Mouse (Mus musculus): ENCODE data around the gene Igf1r. TPM values are rescaled to one million over a fixed set of nuclear protein-coding genes. Genes with fewer than 3 reads are reported as not detected.
"Not testable (repeated sequence)": the region's sequence is repeated elsewhere in the genome, so short reads cannot be mapped to it uniquely, and the experiment has no call there.

The Igf1r gene
- total and polyA plus RNA-seq, 3 experiments, result 4.3 to 9.1 (median 6.1) TPM

GRCm38 (mm10) chr7:68274951-68275350 is 322.3 kb downstream of the Igf1r start:
- no peak for DNase-seq (ENCODE audit: low spot score)
- ATAC-seq (ENCODE audit: extremely low read depth, insufficient number of reproducible peaks, low FRiP score, poor library complexity, severe bottlenecking), result no peak
- no peak for TF ChIP-seq GATA1 (IDR thresholded peaks at IDR 0.05; ENCODE audit: borderline replicate concordance, low read length)
- no peak for TF ChIP-seq TAL1 (conservative IDR thresholded peaks at IDR 0.05; ENCODE audit: low read depth, low read length)
- TF ChIP-seq CTCF (IDR thresholded peaks at IDR 0.05; ENCODE audit: low read depth, low read length), result no peak
- no peak for TF ChIP-seq POLR2AphosphoS5 (IDR thresholded peaks at IDR 0.05; ENCODE audit: insufficient replicate concordance, low read depth, low read length)
- no peak for TF ChIP-seq GATA2 (IDR thresholded peaks at IDR 0.05; ENCODE audit: borderline replicate concordance, low read depth, low read length)
- no peak overlapping the region for H3K4me3 ChIP-seq (ENCODE audit: low read depth, low read length)
- peaks cover 11% of the 10 kb centered on the region for H3K27me3 ChIP-seq (ENCODE audit: insufficient read depth, low read length)
- H3K9me3 ChIP-seq (replicated peaks), result 0 out of 2 replicates have a peak, but pooled peaks cover 3% of the 10 kb centered on the region
- H3K4me1 ChIP-seq (ENCODE audit: insufficient read depth, low read depth, low read length), result no peaks in the 10 kb centered on the region
- H3K36me3 ChIP-seq (replicated peaks), result no peaks in the 10 kb centered on the region

DNA sequence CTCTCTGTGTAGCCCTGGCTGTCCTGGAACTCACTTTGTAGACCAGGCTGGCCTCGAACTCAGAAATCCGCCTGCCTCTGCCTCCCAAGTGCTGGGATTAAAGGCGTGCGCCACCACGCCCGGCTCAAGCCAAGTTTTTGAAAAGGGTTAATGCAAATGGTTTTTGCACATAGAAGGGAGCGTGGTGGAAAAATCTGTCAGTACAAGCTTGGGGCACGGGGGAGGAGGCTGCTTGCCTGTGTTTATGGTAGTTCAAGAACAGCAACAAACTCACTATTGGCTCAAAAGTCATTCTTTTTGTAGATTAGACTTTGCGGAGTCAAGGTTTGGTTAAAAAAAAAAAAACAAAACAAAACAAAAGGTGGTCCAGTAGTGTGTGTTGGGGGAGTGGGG is 322.8 kb downstream of the Igf1r start:
- not testable (repeated sequence) for H3K4me1 ChIP-seq (ENCODE audit: insufficient read depth, low read depth, low read length); ATAC-seq (ENCODE audit: extremely low read depth, insufficient number of reproducible peaks, low FRiP score, poor library complexity, severe bottlenecking); H3K4me3 ChIP-seq (ENCODE audit: low read depth, low read length); H3K36me3 ChIP-seq (replicated peaks); DNase-seq (ENCODE audit: low spot score); H3K9me3 ChIP-seq (replicated peaks)
- peaks cover 11% of the 10 kb centered on the region for H3K27me3 ChIP-seq (ENCODE audit: insufficient read depth, low read length)

GRCm38 (mm10) chr7:68275838-68276731 is 323.5 kb downstream of the Igf1r start:
- Histone ChIP-seq H3K4me3 (ENCODE audit: low read depth, low read length) (no peak overlapping the region; the same call in 1 of the 2 replicates), H3K4me1 (ENCODE audit: insufficient read depth, low read depth, low read length) (no peaks in the 10 kb centered on the region), H3K36me3 (replicated peaks) (no peaks in the 10 kb centered on the region), H3K9me3 (replicated peaks) (0 out of 2 replicates have a peak, but pooled peaks cover 3% of the 10 kb centered on the region), H3K27me3 (ENCODE audit: insufficient read depth, low read length) (peaks cover 11% of the 10 kb centered on the region)
- ATAC-seq (ENCODE audit: extremely low read depth, insufficient number of reproducible peaks, low FRiP score, poor library complexity, severe bottlenecking) (no peak), DNase-seq (ENCODE audit: low spot score) (no peak)
- TF ChIP-seq CTCF (IDR thresholded peaks at IDR 0.05; ENCODE audit: low read depth, low read length), result no peak
- TF ChIP-seq GATA1 (IDR thresholded peaks at IDR 0.05; ENCODE audit: borderline replicate concordance, low read length), result no peak
- no peak for TF ChIP-seq GATA2 (IDR thresholded peaks at IDR 0.05; ENCODE audit: borderline replicate concordance, low read depth, low read length)
- TF ChIP-seq POLR2AphosphoS5 (IDR thresholded peaks at IDR 0.05; ENCODE audit: insufficient replicate concordance, low read depth, low read length), result no peak
- TF ChIP-seq TAL1 (conservative IDR thresholded peaks at IDR 0.05; ENCODE audit: low read depth, low read length), result no peak

- H3K9me3 ChIP-seq (replicated peaks), result 0 out of 2 replicates have a peak, but pooled peaks cover 3% of the 10 kb centered on the region
- no peak overlapping the region for H3K4me3 ChIP-seq (ENCODE audit: low read depth, low read length)
- peaks cover 11% of the 10 kb centered on the region for H3K27me3 ChIP-seq (ENCODE audit: insufficient read depth, low read length)
- ATAC-seq (ENCODE audit: extremely low read depth, insufficient number of reproducible peaks, low FRiP score, poor library complexity, severe bottlenecking) (no peak), DNase-seq (ENCODE audit: low spot score) (no peak)
- TF ChIP-seq GATA2 (IDR thresholded peaks at IDR 0.05; ENCODE audit: borderline replicate concordance, low read depth, low read length) (no peak), POLR2AphosphoS5 (IDR thresholded peaks at IDR 0.05; ENCODE audit: insufficient replicate concordance, low read depth, low read length) (no peak), CTCF (IDR thresholded peaks at IDR 0.05; ENCODE audit: low read depth, low read length) (no peak), GATA1 (IDR thresholded peaks at IDR 0.05; ENCODE audit: borderline replicate concordance, low read length) (no peak), TAL1 (conservative IDR thresholded peaks at IDR 0.05; ENCODE audit: low read depth, low read length) (no peak)
- no peaks in the 10 kb centered on the region for H3K4me1 ChIP-seq (ENCODE audit: insufficient read depth, low read depth, low read length)
- no peaks in the 10 kb centered on the region for H3K36me3 ChIP-seq (replicated peaks)
These were observed 324.6 kb downstream of the Igf1r start for GRCm38 (mm10) chr7:68277054-68277896.

- no peak for ATAC-seq (ENCODE audit: extremely low read depth, insufficient number of reproducible peaks, low FRiP score, poor library complexity, severe bottlenecking)
- peaks cover 6% of the 10 kb centered on the region; the same call in 1 of the 2 replicates for H3K27me3 ChIP-seq (ENCODE audit: insufficient read depth, low read length)
- H3K36me3 ChIP-seq (replicated peaks), result no peaks in the 10 kb centered on the region
- no peak overlapping the region for H3K4me3 ChIP-seq (ENCODE audit: low read depth, low read length)
- no peak for TF ChIP-seq TAL1 (conservative IDR thresholded peaks at IDR 0.05; ENCODE audit: low read depth, low read length)
- no peak for TF ChIP-seq GATA2 (IDR thresholded peaks at IDR 0.05; ENCODE audit: borderline replicate concordance, low read depth, low read length)
- no peak for TF ChIP-seq CTCF (IDR thresholded peaks at IDR 0.05; ENCODE audit: low read depth, low read length)
- no peak for TF ChIP-seq GATA1 (IDR thresholded peaks at IDR 0.05; ENCODE audit: borderline replicate concordance, low read length)
- no peak for TF ChIP-seq POLR2AphosphoS5 (IDR thresholded peaks at IDR 0.05; ENCODE audit: insufficient replicate concordance, low read depth, low read length)
- H3K9me3 ChIP-seq (replicated peaks), result 0 out of 2 replicates have a peak, but pooled peaks cover 3% of the 10 kb centered on the region
- no peak for DNase-seq (ENCODE audit: low spot score)
- H3K4me1 ChIP-seq (ENCODE audit: insufficient read depth, low read depth, low read length), result no peaks in the 10 kb centered on the region
These were observed 325.3 kb downstream of the Igf1r start for GRCm38 (mm10) chr7:68277897-68278270.

GRCm38 (mm10) chr7:68278385-68278784 is 325.8 kb downstream of the Igf1r start:
- peaks cover 6% of the 10 kb centered on the region; the same call in 1 of the 2 replicates for H3K27me3 ChIP-seq (ENCODE audit: insufficient read depth, low read length)
- H3K9me3 ChIP-seq (replicated peaks), result 0 out of 2 replicates have a peak, but pooled peaks cover 3% of the 10 kb centered on the region
- H3K4me3 ChIP-seq (ENCODE audit: low read depth, low read length), result no peak overlapping the region
- no peak for ATAC-seq (ENCODE audit: extremely low read depth, insufficient number of reproducible peaks, low FRiP score, poor library complexity, severe bottlenecking)
- no peak for TF ChIP-seq TAL1 (conservative IDR thresholded peaks at IDR 0.05; ENCODE audit: low read depth, low read length)
- no peak for DNase-seq (ENCODE audit: low spot score)
- H3K36me3 ChIP-seq (replicated peaks), result no peaks in the 10 kb centered on the region
- no peaks in the 10 kb centered on the region for H3K4me1 ChIP-seq (ENCODE audit: insufficient read depth, low read depth, low read length)
